Mouse (Mus musculus) liver, embryonic 14.5 days (tissue): Measurements from ENCODE around the gene Prpf31. TPM values are rescaled to one million over a fixed set of nuclear protein-coding genes. Genes with fewer than 3 reads are reported as not detected.

Experiments used
- ATAC-seq: fragments of 200-750 bp; cut with Nextera tagmentation; 2 replicates; pipeline ENCODE4 v1.8.0; 2017; ENCODE audit warnings: moderate number of reproducible peaks, mild to moderate bottlenecking, moderate library complexity; ENCODE audit not compliant: insufficient read depth
- DNase-seq, 3 experiments: peaks; one replicate each; pipeline ENCODE4 v3.0.0-alpha.2; 2012 to 2013; ENCODE audit warnings: low read depth in 3 of 3, low spot score in 3 of 3
- H3K27ac ChIP-seq: fragments of 300-500 bp; sonication (generic); 2 replicates; pipeline ENCODE4 v1.5.1; 2014; ENCODE audit warnings: moderate library complexity, mild to moderate bottlenecking, control low read depth, inconsistent platforms
- H3K27me3 ChIP-seq: fragments of 300-500 bp; sonication (generic); 2 replicates; pipeline ENCODE4 v1.6.1; 2014; ENCODE audit warnings: mild to moderate bottlenecking, low read length, moderate library complexity; ENCODE audit not compliant: control insufficient read depth, insufficient read depth
- H3K36me3 ChIP-seq: fragments of 300-500 bp; sonication (generic); replicated peaks from 2 replicates; pipeline ENCODE4 v1.6.1; 2014; ENCODE audit warnings: low read depth; ENCODE audit not compliant: control insufficient read depth, insufficient read depth
- H3K4me1 ChIP-seq, 2 experiments: fragments of 200-500 bp in 1 of 2; fragments of 300-500 bp in 1 of 2; sonication (generic) in 1 of 2; replicated peaks; 2 replicates each; pipeline ENCODE4 v1.6.1; 2012 to 2014; ENCODE audit warnings: antibody characterized with exemption in 1 of 2, inconsistent platforms in 1 of 2, low read length in 1 of 2; ENCODE audit not compliant: control insufficient read depth in 2 of 2, insufficient read depth in 2 of 2
- H3K4me2 ChIP-seq: fragments of 300-500 bp; sonication (generic); 2 replicates; pipeline ENCODE4 v1.6.1; 2014; ENCODE audit warnings: low read depth, mild to moderate bottlenecking, control low read depth, moderate library complexity
- H3K4me3 ChIP-seq, 2 experiments: fragments of 200-500 bp in 1 of 2; fragments of 300-500 bp in 1 of 2; sonication (generic) in 1 of 2; 2 replicates each; pipeline ENCODE4 v1.5.1; 2012 to 2014; ENCODE audit warnings: low read depth in 2 of 2, low read length in 2 of 2, mild to moderate bottlenecking in 2 of 2, control low read depth in 1 of 2, inconsistent platforms in 1 of 2, moderate library complexity in 1 of 2; ENCODE audit not compliant: insufficient read depth in 1 of 2
- H3K9ac ChIP-seq: fragments of 300-500 bp; sonication (generic); replicated peaks from 2 replicates; pipeline ENCODE4 v1.6.1; 2014; ENCODE audit warnings: mild to moderate bottlenecking, control low read depth, moderate library complexity
- H3K9me3 ChIP-seq: fragments of 300-500 bp; sonication (generic); 2 replicates; pipeline ENCODE4 v1.6.1; 2016; ENCODE audit warnings: low read length, mixed read lengths; ENCODE audit not compliant: control insufficient read depth
- CTCF ChIP-seq: IDR thresholded peaks from 2 replicates; pipeline ENCODE4 v1.5.1; 2016; ENCODE audit warnings: antibody characterized with exemption, low read depth, control low read depth
- EP300 ChIP-seq: IDR thresholded peaks from 2 replicates; pipeline ENCODE4 v1.6.1; 2016; ENCODE audit warnings: antibody characterized with exemption, low read depth
- WGBS: fragments of 180-500 bp; shearing (Covaris S2); extraction: QIAGEN DNeasy Blood & Tissue Kit; methylation state at CpG from one replicate; pipeline ENCODE4 v1.1.7; 2014; ENCODE audit not compliant: insufficient replicate concordance; 5-methylcytosine and 5-hydroxymethylcytosine counted together
- polyA plus RNA-seq, 2 experiments: library from polyadenylated mRNA; depleted of rRNA in 1 of 2; stranded (reverse) in 1 of 2; unstranded in 1 of 2; fragments of >200 nt; fragmentation: Nextera tagmentation in 1 of 2; extraction: Ambion mirVana in 1 of 2; gene quantifications; 2 replicates each; pipeline versions ENCODE4 v1.2.1 to v1.2.3; 2012 to 2014

Prpf31 gene
- polyA plus RNA-seq, 2 experiments: 28.4 to 46.4 TPM

DNA sequence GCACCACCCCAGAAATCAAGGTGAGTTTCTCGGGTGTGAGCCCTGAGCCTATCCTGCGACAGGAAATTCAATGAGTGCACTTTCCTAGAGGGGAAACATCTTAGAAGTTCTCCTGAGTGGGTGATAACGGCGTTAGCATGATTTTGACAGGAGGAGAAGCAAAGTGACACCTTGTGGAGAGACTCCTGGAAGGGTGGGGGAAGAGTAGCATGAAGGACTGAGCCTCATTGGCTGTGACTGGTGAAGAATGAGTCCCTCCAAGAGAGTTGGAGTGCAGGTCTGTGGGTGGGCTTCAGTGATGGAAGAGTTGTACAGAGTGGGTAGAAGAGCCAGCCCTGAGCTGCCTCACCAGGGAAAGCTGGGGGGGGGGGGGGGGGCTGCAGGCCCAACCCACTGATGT, 27.2 kb downstream of the Prpf31 start:
- no peak for ATAC-seq
- H3K4me2 ChIP-seq: no peak overlapping the region
- WGBS: 82% methylated on average over 4 of the region's 4 CpGs

DNA sequence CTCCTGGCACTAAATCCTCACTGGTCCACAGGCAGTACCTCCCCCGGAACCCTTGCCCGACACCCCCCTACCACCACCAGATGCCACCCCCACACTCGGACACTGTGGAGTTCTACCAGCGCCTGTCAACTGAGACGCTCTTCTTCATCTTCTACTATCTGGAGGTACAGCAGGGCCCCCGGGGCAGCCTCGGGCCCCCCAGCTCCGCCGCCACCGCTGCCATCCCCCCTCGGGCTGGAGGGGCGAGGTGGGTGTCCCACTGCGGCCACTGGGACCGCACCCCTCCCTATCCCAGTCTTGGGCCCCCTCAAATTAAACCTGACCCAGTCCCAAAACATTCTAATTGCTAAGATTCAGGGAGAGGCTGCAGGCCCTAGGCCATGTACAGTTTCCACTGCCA, 28.8 kb downstream of the Prpf31 start:
- peaks cover 0 to 1% of the 10 kb centered on the region in 2 experiments; a peak in 1 of 4 replicates for H3K4me1 ChIP-seq
- no peak overlapping the region for H3K4me3 ChIP-seq
- DNase-seq: no peak
- 88% methylated on average over 14 of the region's 14 CpGs for WGBS
- H3K4me2 ChIP-seq: no peak overlapping the region
- no peaks in the 10 kb centered on the region for H3K27me3 ChIP-seq
- H3K9ac ChIP-seq: no peak overlapping the region
- H3K27ac ChIP-seq: no peak overlapping the region
- peaks cover 92% of the 10 kb centered on the region for H3K36me3 ChIP-seq
- no peak for ATAC-seq
- TF ChIP-seq CTCF (no peak), EP300 (no peak)
- H3K9me3 ChIP-seq: no peaks in the 10 kb centered on the region

More for the DNA sequence above, 27.2 kb downstream of the Prpf31 start:
- DNase-seq: no peak
- no peak for TF ChIP-seq EP300
- TF ChIP-seq CTCF: no peak
- no peak overlapping the region for H3K9ac ChIP-seq
- no peaks in the 10 kb centered on the region for H3K9me3 ChIP-seq
- peaks cover 98% of the 10 kb centered on the region for H3K36me3 ChIP-seq
- no peaks in the 10 kb centered on the region for H3K4me1 ChIP-seq
- H3K4me3 ChIP-seq: no peak overlapping the region
- H3K27ac ChIP-seq: no peak overlapping the region
- no peaks in the 10 kb centered on the region for H3K27me3 ChIP-seq

DNA sequence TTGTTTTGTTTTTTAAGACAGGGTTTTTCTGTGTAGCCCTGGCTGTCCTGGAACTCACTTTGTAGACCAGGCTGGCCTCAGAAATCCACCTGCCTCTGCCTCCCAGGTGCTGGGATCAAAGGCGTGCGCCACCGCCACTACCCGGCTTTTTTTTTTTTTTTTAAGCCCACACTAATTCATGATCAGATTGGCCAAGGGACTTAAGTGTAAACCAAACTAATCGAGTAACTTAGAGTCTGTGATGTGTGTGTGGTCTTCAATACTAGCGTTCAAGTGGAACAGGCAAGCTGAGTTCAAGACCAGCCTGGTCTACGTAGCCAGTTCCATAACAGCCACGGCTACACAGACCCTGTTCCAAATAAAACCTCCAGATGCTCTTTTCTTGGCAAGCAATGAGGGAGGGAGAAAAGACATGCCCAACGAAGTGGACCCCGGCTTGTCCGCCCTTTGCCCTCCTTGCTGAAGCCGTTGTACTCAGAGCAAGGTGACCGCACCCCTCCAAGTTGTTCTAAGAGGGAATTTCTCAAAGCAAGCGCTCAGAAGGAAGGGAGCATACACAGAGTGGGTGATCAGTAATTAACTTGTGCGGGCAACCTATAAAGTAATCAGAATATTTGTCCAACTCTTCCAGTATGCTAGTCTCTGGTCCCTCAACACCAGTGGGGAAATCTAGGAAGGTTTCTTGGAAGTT, 34.9 kb downstream of the Prpf31 start:
- H3K4me3 ChIP-seq: peak overlapping the region; percentile 78 to 79
- peak overlapping the region; percentile 79 for H3K27ac ChIP-seq
- H3K4me2 ChIP-seq: peak overlapping the region; percentile 96
- no peak for TF ChIP-seq CTCF
- TF ChIP-seq EP300: no peak
- peak in 1 of 3 experiments; percentile 32 for DNase-seq
- peaks cover 20 to 22% of the 10 kb centered on the region in 2 experiments for H3K4me1 ChIP-seq
- peak; percentile 42; the same call in 1 of the 2 replicates for ATAC-seq
- no peaks in the 10 kb centered on the region for H3K27me3 ChIP-seq
- whole genome bisulfite sequencing: 20% methylated on average over 15 of the region's 15 CpGs
- peak overlapping the region; percentile 77 for H3K9ac ChIP-seq
- no peaks in the 10 kb centered on the region for H3K9me3 ChIP-seq
- H3K36me3 ChIP-seq: peaks cover 31% of the 10 kb centered on the region

DNA sequence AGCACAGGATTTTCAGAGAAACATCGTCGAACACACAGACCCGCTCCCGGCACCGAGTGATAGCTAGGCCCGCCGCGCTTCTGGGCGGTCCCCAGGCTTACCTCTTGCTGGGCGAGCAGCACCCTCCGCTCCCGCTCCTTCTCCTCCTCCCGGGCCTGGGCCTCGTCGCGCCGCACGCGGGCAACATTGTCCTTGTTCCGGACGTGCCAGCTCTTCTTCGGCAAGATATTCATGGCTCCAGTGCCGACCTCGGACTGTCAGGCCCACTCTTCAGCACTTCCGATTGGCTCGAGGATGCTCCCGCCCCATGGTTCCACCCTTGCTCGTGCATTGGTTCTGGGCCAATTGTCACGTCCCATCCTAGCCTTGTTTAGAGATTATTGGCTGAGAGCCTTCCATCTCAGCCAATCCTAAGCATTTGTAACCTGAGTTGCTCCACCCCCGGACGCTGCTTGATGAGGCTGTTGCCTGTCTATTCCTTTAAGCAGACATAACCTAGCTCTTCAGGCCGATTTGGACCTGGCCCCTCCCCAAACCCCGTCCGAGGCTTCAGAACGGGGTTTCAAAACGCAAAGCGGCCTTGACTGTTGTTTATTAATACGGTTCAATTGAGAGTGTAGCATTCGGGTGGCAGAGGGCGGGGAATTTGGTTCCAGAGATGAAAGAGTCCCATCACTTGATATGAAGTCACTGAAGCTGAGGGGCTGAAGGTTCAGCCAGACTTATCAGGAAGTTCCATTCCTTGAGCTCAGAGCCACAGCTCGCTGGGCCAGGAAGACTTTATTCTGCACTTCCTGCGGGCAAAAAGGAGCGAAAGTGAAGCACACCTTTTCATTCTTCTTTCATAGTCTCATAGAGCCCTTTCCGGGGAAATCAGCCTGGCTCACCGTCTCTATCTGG, 35.7 kb downstream of the Prpf31 start, which contains the start of gene Leng1:
Gene Leng1, minus strand, starts transcription at position 626 of the 900 bp plus-strand sequence.
- TF ChIP-seq CTCF (no peak), EP300 (0 out of 2 replicates have a peak, but pooled peaks have one; percentile 27)
- WGBS: 2% methylated on average over 45 of the region's 45 CpGs

DNA sequence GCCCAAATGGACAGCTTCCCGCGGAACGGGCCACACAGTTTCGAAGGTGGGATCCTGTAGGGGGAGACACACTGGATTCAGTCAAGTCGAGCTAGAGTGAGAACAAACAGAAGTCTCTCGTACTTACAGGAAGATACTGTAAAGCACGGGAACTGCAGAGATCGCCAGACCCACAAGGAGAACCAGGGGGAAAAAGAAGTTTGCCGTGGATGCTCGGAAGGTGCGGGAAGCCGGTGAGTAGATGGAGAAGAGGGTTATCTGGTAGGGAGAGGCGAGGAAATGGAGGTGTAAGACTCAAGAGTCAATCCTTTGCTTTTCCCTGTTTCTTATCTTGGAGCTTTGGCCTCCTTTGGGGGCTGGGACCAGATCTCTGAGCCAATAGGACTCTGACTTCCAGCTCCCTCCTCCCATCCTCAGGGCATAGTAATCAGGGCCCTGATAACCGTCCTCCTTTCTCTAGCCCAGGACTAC, 37.2 kb downstream of the Prpf31 start:
- TF ChIP-seq CTCF (peak; percentile 43), EP300 (no peak)
- Histone ChIP-seq H3K36me3 (peaks cover 10% of the 10 kb centered on the region), H3K4me1 (peaks cover 20 to 22% of the 10 kb centered on the region in 2 experiments), H3K27me3 (no peaks in the 10 kb centered on the region), H3K27ac (peak overlapping the region; percentile 78), H3K9ac (peak overlapping the region; percentile 64), H3K4me3 (peak overlapping the region; percentile 67 to 79), H3K4me2 (peak overlapping the region; percentile 96), H3K9me3 (no peaks in the 10 kb centered on the region)
- 22% methylated on average over 14 of the region's 14 CpGs for WGBS
- DNase-seq (peak; percentile 24 to 68 (median 46)), ATAC-seq (peak; percentile 25)

More for the DNA sequence above, 35.7 kb downstream of the Prpf31 start, which contains the start of gene Leng1:
- H3K27ac ChIP-seq: peak within 1 kb of the TSS; percentile 79
- H3K4me1 ChIP-seq: peaks cover 20 to 22% of the 10 kb centered on the region in 2 experiments
- no peaks in the 10 kb centered on the region for H3K9me3 ChIP-seq
- H3K27me3 ChIP-seq: no peaks in the 10 kb centered on the region
- H3K9ac ChIP-seq: peak within 1 kb of the TSS; percentile 77
- peaks cover 23% of the 10 kb centered on the region for H3K36me3 ChIP-seq
- DNase-seq (peak; percentile 97 to 98 (median 98)), ATAC-seq (peak; percentile 98)
- peak within 1 kb of the TSS; percentile 78 to 79 for H3K4me3 ChIP-seq
- H3K4me2 ChIP-seq: peak within 1 kb of the TSS; percentile 96
